ENCODE assay signal across 16 mouse cellular contexts in the genomic region with DNA sequence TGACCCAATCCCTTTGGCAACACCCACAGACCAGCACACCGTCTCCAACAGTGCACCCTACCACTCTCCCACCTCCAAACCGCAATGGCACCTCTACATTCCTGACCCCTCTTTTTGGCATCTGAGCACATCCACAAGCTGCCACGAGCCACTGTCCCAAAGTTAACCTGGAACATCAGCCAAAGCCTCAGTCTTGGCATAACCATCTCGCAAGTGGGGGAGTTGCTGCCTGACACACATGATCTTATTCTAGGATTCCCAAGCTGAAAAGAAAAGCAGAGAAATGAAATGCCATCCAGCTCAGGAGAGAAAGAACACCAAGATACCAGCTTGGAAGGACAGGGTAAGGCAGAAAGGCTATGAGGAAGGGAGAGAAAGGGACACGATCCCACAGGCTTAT.
"Had no signal": no experiment of that assay in that cellular context is flagged by ENCODE, and none has a peak within 500 bp of the region (broad histone marks: within the 10 kb centered on the region; RNA-seq: fewer than 3 reads in every experiment).

No protein-coding gene starts in this region.

- DNase-seq: kidney, adult 11 months; kidney, adult 9 months; kidney, postnatal 36 days; lung, embryonic 14.5 days; lung, postnatal 14 days; right cerebral cortex, postnatal 4 days; spleen, adult 18-20 months; thymus, adult 18-20 months; thymus, postnatal 14 days had no signal

- H3K27ac ChIP-seq: kidney, postnatal 0 days; limb, embryonic 15.5 days; liver, embryonic 12.5 days; macrophage; midbrain, embryonic 12.5 days; neural tube, embryonic 15.5 days had no signal

- H3K9ac ChIP-seq: limb, embryonic 15.5 days; liver, embryonic 12.5 days; lung, embryonic 14.5 days; midbrain, embryonic 12.5 days; neural tube, embryonic 15.5 days had no signal

- H3K9me3 ChIP-seq: limb, embryonic 15.5 days; liver, embryonic 12.5 days; megakaryocyte, embryonic 14.5 days; midbrain, embryonic 12.5 days; neural tube, embryonic 15.5 days had no signal

- H3K4me3 ChIP-seq: limb, embryonic 15.5 days; liver, embryonic 12.5 days; megakaryocyte, embryonic 14.5 days; midbrain, embryonic 12.5 days; neural tube, embryonic 15.5 days had no signal

- ATAC-seq: liver, embryonic 12.5 days had no signal

- H3K4me2 ChIP-seq: limb, embryonic 15.5 days; liver, embryonic 12.5 days; lung, embryonic 14.5 days; midbrain, embryonic 12.5 days had no signal

- H3K27me3 ChIP-seq: limb, embryonic 15.5 days; liver, embryonic 12.5 days; megakaryocyte, embryonic 14.5 days; neural tube, embryonic 15.5 days had no signal
